Mouse (Mus musculus) right cerebral cortex, postnatal 25 days (tissue): ENCODE data around the gene Nfe2l2.

Experiments
- DNase-seq: peaks from one replicate; pipeline ENCODE4 v3.0.0; 2022

Gene Nfe2l2

GRCm38 (mm10) chr2:75682978-75683709 lies 21.3 kb downstream of the Nfe2l2 start:
- peak; percentile 18 for DNase-seq

- DNase-seq: no peak
Observed at GRCm38 (mm10) chr2:75681439-75681838, 23.0 kb downstream of the Nfe2l2 start.

GRCm38 (mm10) chr2:75679947-75680346 lies 24.5 kb downstream of the Nfe2l2 start:
- no peak for DNase-seq

GRCm38 (mm10) chr2:75676567-75676966 lies 27.9 kb downstream of the Nfe2l2 start:
- DNase-seq: no peak

GRCm38 (mm10) chr2:75672561-75672960 lies 31.9 kb downstream of the Nfe2l2 start:
- no peak for DNase-seq

GRCm38 (mm10) chr2:75671337-75671660 lies 33.1 kb downstream of the Nfe2l2 start:
- no peak for DNase-seq

GRCm38 (mm10) chr2:75670446-75671336 lies 33.8 kb downstream of the Nfe2l2 start:
- no peak for DNase-seq

GRCm38 (mm10) chr2:75669491-75670445 lies 34.7 kb downstream of the Nfe2l2 start:
- DNase-seq: no peak

GRCm38 (mm10) chr2:75661106-75661505 lies 43.3 kb downstream of the Nfe2l2 start:
- no peak for DNase-seq

GRCm38 (mm10) chr2:75660255-75660948 lies 44.0 kb downstream of the Nfe2l2 start:
- no peak for DNase-seq

- peak; percentile 91 for DNase-seq
Observed at GRCm38 (mm10) chr2:75659629-75659960, 44.8 kb downstream of the Nfe2l2 start.

- peak; percentile 100 for DNase-seq
Observed at GRCm38 (mm10) chr2:75658727-75659628, 45.5 kb downstream of the Nfe2l2 start, which contains the start of gene Hnrnpa3. TSS of gene Hnrnpa3 (plus strand) at chr2:75659261.

GRCm38 (mm10) chr2:75657907-75658691 lies 46.3 kb downstream of the Nfe2l2 start:
- no peak for DNase-seq

GRCm38 (mm10) chr2:75656924-75657323 lies 47.5 kb downstream of the Nfe2l2 start:
- DNase-seq: no peak

- no peak for DNase-seq
Observed at GRCm38 (mm10) chr2:75654679-75655078, 49.8 kb downstream of the Nfe2l2 start.

- no peak for DNase-seq
Observed at GRCm38 (mm10) chr2:75653150-75653549, 51.3 kb downstream of the Nfe2l2 start.

- no peak for DNase-seq
Observed at GRCm38 (mm10) chr2:75650437-75650836, 54.0 kb downstream of the Nfe2l2 start.

- DNase-seq: no peak
Observed at GRCm38 (mm10) chr2:75645251-75645650, 59.2 kb downstream of the Nfe2l2 start.

GRCm38 (mm10) chr2:75643950-75644349 lies 60.5 kb downstream of the Nfe2l2 start:
- DNase-seq: no peak

- DNase-seq: no peak
Observed at GRCm38 (mm10) chr2:75642795-75643550, 61.5 kb downstream of the Nfe2l2 start.
